Mouse (Mus musculus): ENCODE results near the gene Cpsf2.

DNA sequence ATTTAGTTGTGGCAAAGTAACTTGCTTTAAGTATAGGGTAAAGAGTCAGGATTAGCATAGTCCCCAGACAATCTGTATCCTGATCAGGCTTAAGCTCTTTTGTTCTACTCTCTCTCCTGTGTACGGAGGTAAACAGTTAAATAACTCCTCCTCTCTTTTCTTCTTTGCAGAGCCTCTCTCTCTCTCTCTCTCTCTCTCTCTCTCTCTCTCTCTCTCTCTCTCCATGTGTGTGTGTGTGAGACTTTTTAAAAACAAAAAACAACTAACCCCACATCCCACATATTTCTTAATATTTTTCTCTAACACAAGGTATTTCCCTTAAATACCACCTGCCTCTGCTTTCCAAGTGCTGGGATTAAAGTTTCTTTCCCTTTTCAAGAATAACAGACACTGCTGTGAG, 1.2 kb upstream of the Cpsf2 start:
- TF ChIP-seq CTCF (IDR thresholded peaks at IDR 0.05; ENCODE audit: low read depth) = no peak
- TF ChIP-seq EP300 (optimal IDR thresholded peaks at IDR 0.05) = no peak
